In genomic region chr16:91470470-91470869, GRCm38 (mm10) we compare ENCODE assay signal across 23 mouse cellular contexts. TPM values are rescaled to one million over a fixed set of nuclear protein-coding genes. Genes with fewer than 3 reads are reported as not detected.
DNase-seq lines count a peak whose midpoint lies in the region; ATAC-seq and TF ChIP-seq lines count a peak whose summit lies in the region.
"Had no signal": no experiment of that assay in that cellular context is flagged by ENCODE, and none has a peak within 500 bp of the region (broad histone marks: within the 10 kb centered on the region; RNA-seq: fewer than 3 reads in every experiment).

No protein-coding gene starts in this region.

- no peak for TF ChIP-seq POLR2A in thymus, adult 2 months (IDR thresholded peaks at IDR 0.05; ENCODE audit: control insufficient read depth, extremely low read depth, insufficient read depth, low read length, poor library complexity)
- TF ChIP-seq POLR2A in cerebellum, adult 2 months (IDR thresholded peaks at IDR 0.05; ENCODE audit: borderline replicate concordance, insufficient read depth, low read length): no peak

- H3K27ac ChIP-seq in thymus, adult 2 months (ENCODE audit: control insufficient read depth, insufficient read depth, low read length): peak overlapping the region; percentile 58
- no peak overlapping the region for H3K27ac ChIP-seq in cerebellum, adult 2 months (ENCODE audit: insufficient read depth, low read length)
- H3K27ac ChIP-seq in layer of hippocampus, adult 2 months: no peak overlapping the region
- H3K27ac ChIP-seq: embryonic facial prominence, embryonic 15.5 days; forebrain, embryonic 10.5 days; heart, embryonic 10.5 days; hindbrain, embryonic 14.5 days had no signal

- H3K4me1 ChIP-seq in thymus, adult 2 months (replicated peaks; ENCODE audit: control insufficient read depth, insufficient read depth, low read length): peaks cover 21% of the 10 kb centered on the region
- H3K4me1 ChIP-seq in cerebellum, adult 2 months (ENCODE audit: control insufficient read depth, insufficient read depth, low read length): no peaks in the 10 kb centered on the region

- ATAC-seq in activated CD4-positive, CD25-positive, alpha-beta regulatory T cell, adult 4 months: peak; percentile 59
- peak; percentile 71 for ATAC-seq in inflammation-experienced regulatory T-cells, adult 6 months
- ATAC-seq: forebrain, embryonic 14.5 days had no signal

- no peak for DNase-seq in thymus, adult 2 months
- DNase-seq in thymus, postnatal 4 days: no peak
- DNase-seq in CD4-positive, CD25-positive, alpha-beta regulatory T cell, adult 2 months (ENCODE audit: low read depth, low spot score): peak; percentile 58
- no peak for DNase-seq in cerebellum, adult 2 months
- no peak for DNase-seq in frontal cortex, postnatal 25 days (ENCODE audit: low spot score in 2 of 2)
- no peak for DNase-seq in layer of hippocampus, adult 2 months (ENCODE audit: low spot score in 2 of 2)
- DNase-seq: adrenal gland, adult 2 months; adrenal gland, postnatal 25 days; cerebellum, adult 18-20 months; cerebellum, postnatal 10 days; embryo, embryonic 11 days; gastrocnemius, postnatal 36 days; heart, adult 11 months; heart, postnatal 10 days; heart, postnatal 4 days had no signal

- no peak overlapping the region for H3K4me3 ChIP-seq in thymus, adult 2 months (ENCODE audit: control insufficient read depth, insufficient read depth, low read length)
- H3K4me3 ChIP-seq in cerebellum, adult 2 months (replicated peaks; ENCODE audit: insufficient read depth, low read depth, low read length): no peak overlapping the region
- H3K4me3 ChIP-seq in layer of hippocampus, adult 2 months: no peak overlapping the region
- H3K4me3 ChIP-seq: embryonic facial prominence, embryonic 15.5 days; erythroblast, embryonic 14.5 days; forebrain, embryonic 10.5 days; heart, embryonic 10.5 days had no signal

- no peak for TF ChIP-seq CTCF in thymus, adult 2 months (IDR thresholded peaks at IDR 0.05; ENCODE audit: borderline replicate concordance, control insufficient read depth, extremely low read depth, insufficient read depth, low read length, poor library complexity)
- TF ChIP-seq CTCF in cerebellum, adult 2 months (IDR thresholded peaks at IDR 0.05; ENCODE audit: borderline replicate concordance, insufficient read depth, low read depth, low read length): no peak
- TF ChIP-seq CTCF in layer of hippocampus, adult 2 months (conservative IDR thresholded peaks at IDR 0.05): no peak

- no peaks in the 10 kb centered on the region for H3K36me3 ChIP-seq in thymus, adult 2 months (ENCODE audit: control insufficient read depth, insufficient read depth, low read length)
- H3K36me3 ChIP-seq: embryonic facial prominence, embryonic 15.5 days had no signal

- H3K27me3 ChIP-seq in thymus, adult 2 months (ENCODE audit: control insufficient read depth, insufficient read depth, low read length): no peaks in the 10 kb centered on the region
- no peaks in the 10 kb centered on the region for H3K27me3 ChIP-seq in cerebellum, adult 2 months (ENCODE audit: control insufficient read depth, insufficient read depth, low read length)
- H3K27me3 ChIP-seq: embryonic facial prominence, embryonic 15.5 days had no signal

- WGBS in thymus, adult 2 months: 7% methylated on average over 3 of the region's 3 CpGs
- 80% methylated on average over 3 of the region's 3 CpGs for WGBS in cerebellum, adult 2 months

RNA-seq across cellular contexts. Expression of gene Ifnar1, which starts 14.6 kb away (rescaled TPM):
- 47.0 and 49.1 TPM in 2 replicates for polyA plus RNA-seq in thymus, adult 2 months (2012; rRNA removed)
- polyA plus RNA-seq in activated CD4-positive, CD25-positive, alpha-beta regulatory T cell, adult 4 months (2017; shearing (Covaris generic)): 10 to 100 TPM; 87.0 to 90.6 TPM
- 10 to 100 TPM; 61.2 to 75.3 (median 62.6) TPM for polyA plus RNA-seq in inflammation-experienced regulatory T-cells, adult 6 months (2017; shearing (Covaris generic))
- 31.7 and 32.2 TPM in 2 replicates for polyA plus RNA-seq in cerebellum, adult 2 months (2012; rRNA removed)
- 10 to 100 TPM; 42.2 to 45.9 TPM for total RNA-seq in layer of hippocampus, adult 2 months (2021)
